Mouse (Mus musculus) heart, embryonic 16.5 days (tissue): ENCODE data around the gene Rpf2. TPM values are rescaled to one million over a fixed set of nuclear protein-coding genes. Genes with fewer than 3 reads are reported as not detected.
A peak's percentile ranks its signal among the peaks of the same experiment; 100 is the strongest.

ENCODE experiments used
- ATAC-seq: fragments of 200-750 bp; cut with Nextera tagmentation; replicated peaks from 2 replicates; pipeline ENCODE4 v1.8.0; 2017; ENCODE audit warnings: moderate number of reproducible peaks; ENCODE audit not compliant: insufficient read depth, low FRiP score; ENCODE audit errors: extremely low read depth
- H3K27ac ChIP-seq: fragments of 300-500 bp; sonication (generic); 2 replicates; pipeline ENCODE4 v1.5.1; 2014; ENCODE audit warnings: mild to moderate bottlenecking, low read length, control low read depth, moderate library complexity
- H3K27me3 ChIP-seq: fragments of 300-500 bp; sonication (generic); 2 replicates; pipeline ENCODE4 v1.6.1; 2014; ENCODE audit warnings: low read length, mixed read lengths; ENCODE audit not compliant: control insufficient read depth, insufficient read depth
- H3K36me3 ChIP-seq: fragments of 300-500 bp; sonication (generic); 2 replicates; pipeline ENCODE4 v1.6.1; 2014; ENCODE audit not compliant: control insufficient read depth, insufficient read depth
- H3K4me1 ChIP-seq: fragments of 300-500 bp; sonication (generic); 2 replicates; pipeline ENCODE4 v1.6.1; 2014; ENCODE audit warnings: low read length, mixed read lengths; ENCODE audit not compliant: control insufficient read depth, insufficient read depth
- H3K4me2 ChIP-seq: fragments of 300-500 bp; sonication (generic); 2 replicates; pipeline ENCODE4 v1.6.1; 2014; ENCODE audit warnings: low read depth, mild to moderate bottlenecking, control low read depth, low read length
- H3K4me3 ChIP-seq: fragments of 300-500 bp; sonication (generic); 2 replicates; pipeline ENCODE4 v1.5.1; 2014; ENCODE audit warnings: mild to moderate bottlenecking, control low read depth, low read length
- H3K9ac ChIP-seq: fragments of 300-500 bp; sonication (generic); 2 replicates; pipeline ENCODE4 v1.6.1; 2014; ENCODE audit warnings: low read length, control low read depth
- H3K9me3 ChIP-seq: fragments of 300-500 bp; sonication (generic); replicated peaks from 2 replicates; pipeline ENCODE4 v1.6.1; 2016; ENCODE audit warnings: low read length; ENCODE audit not compliant: control insufficient read depth
- WGBS: fragments of 180-500 bp; shearing (Covaris S2); extraction: QIAGEN DNeasy Blood & Tissue Kit; methylation state at CpG from one replicate; pipeline ENCODE4 v1.1.7; 2014; 5-methylcytosine and 5-hydroxymethylcytosine counted together
- polyA plus RNA-seq: library from polyadenylated mRNA; unstranded; fragments of >200 nt; fragmentation: Nextera tagmentation; extraction: Ambion mirVana; gene quantifications from 2 replicates; pipeline ENCODE4 v1.2.1, GENCODE M21; 2015

The Rpf2 gene
- 42.9 and 44.7 TPM in 2 replicates for polyA plus RNA-seq

- H3K4me1 ChIP-seq = peaks cover 3% of the 10 kb centered on the region; the same call in 1 of the 2 replicates
- H3K9me3 ChIP-seq = no peaks in the 10 kb centered on the region
- peak within 1 kb of the TSS; percentile 89 for H3K4me3 ChIP-seq
- H3K27me3 ChIP-seq = no peaks in the 10 kb centered on the region
- ATAC-seq = peak; percentile 92
- peaks cover 43% of the 10 kb centered on the region for H3K36me3 ChIP-seq
- WGBS = 1% methylated on average over 54 of the region's 54 CpGs
- peak within 1 kb of the TSS; percentile 79 for H3K9ac ChIP-seq
- H3K4me2 ChIP-seq = peak within 1 kb of the TSS; percentile 89
- peak within 1 kb of the TSS; percentile 71 for H3K27ac ChIP-seq
These were observed at the start of gene Rpf2 for GRCm38 (mm10) chr10:40246374-40247165. Rpf2 (minus strand) TSS chr10:40247036.

DNA sequence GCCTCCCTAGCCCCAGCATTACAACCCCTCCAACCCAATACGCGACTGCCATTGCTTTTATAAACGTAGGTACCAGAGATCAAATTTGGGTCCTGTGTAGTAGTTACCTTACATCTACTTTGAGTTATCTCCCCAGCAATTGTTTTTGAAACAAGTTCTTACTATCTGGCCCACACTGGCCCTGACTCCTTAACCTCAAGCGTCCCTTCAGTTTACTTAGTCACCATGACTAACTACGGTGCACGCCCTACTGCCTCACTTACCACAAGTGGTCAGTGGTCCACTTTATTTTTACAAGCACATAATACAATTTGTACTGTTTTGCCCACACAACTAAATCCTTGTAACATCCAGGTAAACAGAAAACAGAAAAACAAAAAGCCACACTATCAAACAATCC, 45.8 kb upstream of the Rpf2 start:
- no peaks in the 10 kb centered on the region for H3K9me3 ChIP-seq
- H3K36me3 ChIP-seq = peaks cover 17% of the 10 kb centered on the region
- no peak overlapping the region for H3K4me3 ChIP-seq
- H3K27me3 ChIP-seq = no peaks in the 10 kb centered on the region
- peaks cover 17% of the 10 kb centered on the region for H3K4me1 ChIP-seq
- H3K9ac ChIP-seq = no peak overlapping the region
- WGBS = 88% methylated on average over 6 of the region's 6 CpGs
- no peak overlapping the region for H3K4me2 ChIP-seq
- ATAC-seq = no peak
- no peak overlapping the region for H3K27ac ChIP-seq

DNA sequence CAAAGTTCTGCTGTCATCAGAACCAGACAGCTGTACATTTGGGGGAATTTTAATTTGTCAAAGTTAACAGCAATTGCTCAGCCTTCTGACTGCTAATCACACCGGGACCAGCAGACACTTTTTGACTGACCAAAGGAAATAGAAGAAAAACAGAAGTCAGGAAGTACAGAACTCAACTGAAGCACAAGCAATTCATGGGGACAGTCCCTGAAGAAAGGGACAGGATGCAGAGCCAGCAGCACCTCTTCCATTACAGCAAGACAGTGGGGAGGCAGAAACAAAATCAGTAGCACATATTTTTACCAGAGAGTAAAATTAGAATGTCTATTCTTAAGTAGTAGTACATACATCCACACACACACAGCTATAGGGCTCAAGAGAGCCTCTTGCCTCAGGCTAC, 39.9 kb upstream of the Rpf2 start:
- Histone ChIP-seq H3K4me3 (no peak overlapping the region), H3K9me3 (no peaks in the 10 kb centered on the region), H3K4me2 (no peak overlapping the region), H3K4me1 (no peaks in the 10 kb centered on the region), H3K27me3 (no peaks in the 10 kb centered on the region), H3K36me3 (peaks cover 25% of the 10 kb centered on the region), H3K27ac (no peak overlapping the region), H3K9ac (no peak overlapping the region)
- WGBS = 53% methylated on average over 1 of the region's 1 CpGs
- ATAC-seq = no peak

- Histone ChIP-seq H3K9ac (no peak overlapping the region), H3K9me3 (no peaks in the 10 kb centered on the region), H3K27me3 (no peaks in the 10 kb centered on the region), H3K36me3 (peaks cover 15% of the 10 kb centered on the region), H3K4me2 (no peak overlapping the region), H3K4me3 (no peak overlapping the region), H3K27ac (no peak overlapping the region), H3K4me1 (no peaks in the 10 kb centered on the region)
- ATAC-seq = no peak
- WGBS = 82% methylated on average over 1 of the region's 1 CpGs
These were observed 38.7 kb upstream of the Rpf2 start for GRCm38 (mm10) chr10:40285571-40285970.

DNA sequence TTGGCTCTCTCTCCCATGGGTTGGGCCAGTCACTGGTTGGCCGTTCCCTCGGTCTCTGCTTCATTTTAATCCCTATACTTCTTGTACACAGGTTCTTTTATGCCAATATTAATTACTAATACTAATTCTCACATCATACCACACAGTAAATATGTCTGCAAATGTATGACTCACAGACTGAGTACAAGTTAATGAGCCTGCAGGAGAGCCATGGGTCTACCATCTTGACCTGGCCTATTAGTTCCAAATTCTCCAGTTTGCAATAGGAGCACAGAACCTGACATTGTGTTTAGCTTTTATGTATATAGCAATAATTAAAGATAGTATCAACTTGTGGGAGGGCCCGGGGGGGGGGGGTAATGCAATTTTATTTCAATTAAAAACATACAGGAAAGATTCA, 38.2 kb upstream of the Rpf2 start:
- ATAC-seq = no peak
- Histone ChIP-seq H3K36me3 (peaks cover 15% of the 10 kb centered on the region), H3K4me3 (no peak overlapping the region), H3K9ac (no peak overlapping the region), H3K4me2 (no peak overlapping the region), H3K9me3 (no peaks in the 10 kb centered on the region), H3K4me1 (no peaks in the 10 kb centered on the region), H3K27ac (no peak overlapping the region), H3K27me3 (no peaks in the 10 kb centered on the region)
- 86% methylated on average over 3 of the region's 3 CpGs for WGBS

DNA sequence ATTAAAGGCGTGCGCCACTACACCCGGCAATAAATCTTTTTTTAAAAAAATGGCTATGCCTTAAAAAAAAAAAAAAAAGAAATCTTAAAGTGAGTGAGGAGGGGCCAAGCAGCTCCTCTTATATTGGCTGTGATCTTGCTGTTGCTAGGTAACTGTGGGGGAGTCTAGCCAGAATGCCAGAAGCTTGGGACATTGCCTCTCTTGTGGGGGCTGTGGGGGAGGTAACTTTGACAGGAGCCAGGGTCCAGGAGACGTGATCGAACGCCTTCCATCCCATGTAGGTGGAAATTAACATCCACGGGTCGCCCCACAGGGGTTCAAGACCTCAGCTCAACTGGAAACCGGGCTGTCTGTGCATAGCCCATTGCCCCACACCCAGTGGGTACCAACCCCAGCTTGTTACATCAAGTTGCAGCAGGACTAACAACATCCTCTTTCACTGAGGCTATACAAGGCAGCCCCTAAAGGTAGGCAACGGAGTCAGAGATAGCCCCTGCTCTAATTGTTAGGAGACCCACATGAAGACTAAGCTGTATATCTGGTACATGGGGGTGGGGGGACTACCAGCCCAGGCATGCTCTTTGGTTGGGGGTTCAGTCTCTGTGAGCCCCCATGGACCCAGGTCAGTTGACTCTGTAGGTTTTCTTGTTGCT, 37.5 kb upstream of the Rpf2 start:
- Histone ChIP-seq H3K9ac (no peak overlapping the region), H3K27ac (no peak overlapping the region), H3K27me3 (no peaks in the 10 kb centered on the region), H3K36me3 (peaks cover 15% of the 10 kb centered on the region), H3K9me3 (no peaks in the 10 kb centered on the region), H3K4me3 (no peak overlapping the region), H3K4me2 (no peak overlapping the region), H3K4me1 (no peaks in the 10 kb centered on the region)
- 81% methylated on average over 10 of the region's 10 CpGs for WGBS
- no peak for ATAC-seq

- Histone ChIP-seq H3K9me3 (no peaks in the 10 kb centered on the region), H3K27me3 (no peaks in the 10 kb centered on the region), H3K9ac (no peak overlapping the region), H3K27ac (no peak overlapping the region), H3K36me3 (peaks cover 15% of the 10 kb centered on the region), H3K4me1 (no peaks in the 10 kb centered on the region), H3K4me2 (no peak overlapping the region), H3K4me3 (no peak overlapping the region)
- WGBS = 92% methylated on average over 9 of the region's 9 CpGs
- no peak for ATAC-seq
These were observed 36.8 kb upstream of the Rpf2 start for GRCm38 (mm10) chr10:40283636-40284035.

DNA sequence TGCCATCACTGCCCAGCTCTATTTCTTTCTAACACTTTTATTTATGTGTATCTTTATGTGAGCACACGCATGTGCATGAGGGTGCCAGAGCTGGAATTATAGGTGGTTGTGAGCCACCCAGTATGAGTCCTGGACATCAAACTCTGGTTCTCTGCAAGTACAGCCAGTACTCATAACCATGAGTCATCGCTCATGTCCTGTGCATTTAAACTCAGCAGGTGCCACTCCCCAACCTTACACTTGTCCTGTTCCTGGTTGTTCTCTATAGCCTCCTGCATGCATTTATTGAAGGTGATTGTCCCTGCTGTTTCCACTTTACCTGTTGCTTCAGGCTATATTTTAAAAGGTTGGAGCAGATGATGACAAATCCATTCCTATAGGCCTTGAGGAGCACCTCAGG, 34.7 kb upstream of the Rpf2 start:
- no peaks in the 10 kb centered on the region for H3K9me3 ChIP-seq
- no peak overlapping the region for H3K27ac ChIP-seq
- no peak for ATAC-seq
- no peaks in the 10 kb centered on the region for H3K27me3 ChIP-seq
- no peak overlapping the region for H3K9ac ChIP-seq
- peaks cover 9% of the 10 kb centered on the region for H3K36me3 ChIP-seq
- no peak overlapping the region for H3K4me2 ChIP-seq
- WGBS = 90% methylated on average over 2 of the region's 2 CpGs
- H3K4me3 ChIP-seq = no peak overlapping the region
- no peaks in the 10 kb centered on the region for H3K4me1 ChIP-seq

GRCm38 (mm10) chr10:40278317-40278716, 31.5 kb upstream of the Rpf2 start:
- WGBS = 55% methylated on average over 5 of the region's 5 CpGs
- ATAC-seq = no peak
- H3K9me3 ChIP-seq = no peaks in the 10 kb centered on the region
- H3K36me3 ChIP-seq = no peaks in the 10 kb centered on the region
- 0 out of 2 replicates have a peak, but pooled peaks cover 3% of the 10 kb centered on the region for H3K4me1 ChIP-seq
- H3K27ac ChIP-seq = no peak overlapping the region
- no peak overlapping the region for H3K9ac ChIP-seq
- H3K4me3 ChIP-seq = no peak overlapping the region
- H3K27me3 ChIP-seq = no peaks in the 10 kb centered on the region
- no peak overlapping the region for H3K4me2 ChIP-seq
